Mouse (Mus musculus): ENCODE results near the gene Ip6k1. TPM values are rescaled to one million over a fixed set of nuclear protein-coding genes. Genes with fewer than 3 reads are reported as not detected.
A peak's percentile ranks its signal among the peaks of the same experiment; 100 is the strongest.

The Ip6k1 gene
- polyA plus RNA-seq, 1 experiment from 2014 or later, result 109 TPM

DNA sequence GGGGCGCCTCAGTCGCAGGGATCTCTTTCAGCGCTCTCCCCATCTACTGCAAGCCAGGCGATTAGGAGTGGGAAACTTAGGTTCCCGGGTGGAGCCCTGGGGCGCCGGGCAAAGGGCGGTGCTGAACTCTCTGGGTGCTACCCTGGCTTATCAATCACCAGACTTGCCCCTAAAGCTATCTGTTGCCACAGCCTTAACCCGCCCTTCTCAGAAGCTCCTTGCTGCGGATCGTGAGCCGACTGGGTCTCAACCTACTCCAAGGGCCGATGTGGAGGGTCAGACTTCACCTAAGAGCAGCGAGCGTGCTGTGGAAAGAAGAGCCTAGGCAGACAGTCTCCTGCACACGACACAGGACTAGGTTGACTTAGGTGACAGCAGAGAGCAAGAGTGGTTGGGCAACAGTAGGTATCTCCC, 92.7 kb downstream of the Ip6k1 start:
- Histone ChIP-seq H3K27ac (replicated peaks) (peak overlapping the region; percentile 83), H3K27me3 (no peaks in the 10 kb centered on the region), H3K9me3 (no peaks in the 10 kb centered on the region), H3K36me3 (peaks cover 20% of the 10 kb centered on the region; the same call in 1 of the 2 replicates), H3K9ac (replicated peaks) (peak overlapping the region; percentile 68), H3K4me2 (replicated peaks) (peak overlapping the region; percentile 98), H3K4me3 (peak overlapping the region; percentile 77), H3K4me1 (peaks cover 17% of the 10 kb centered on the region)
- 0% methylated on average over 16 of the region's 16 CpGs for WGBS
- peak; percentile 18 for ATAC-seq (replicated peaks)

DNA sequence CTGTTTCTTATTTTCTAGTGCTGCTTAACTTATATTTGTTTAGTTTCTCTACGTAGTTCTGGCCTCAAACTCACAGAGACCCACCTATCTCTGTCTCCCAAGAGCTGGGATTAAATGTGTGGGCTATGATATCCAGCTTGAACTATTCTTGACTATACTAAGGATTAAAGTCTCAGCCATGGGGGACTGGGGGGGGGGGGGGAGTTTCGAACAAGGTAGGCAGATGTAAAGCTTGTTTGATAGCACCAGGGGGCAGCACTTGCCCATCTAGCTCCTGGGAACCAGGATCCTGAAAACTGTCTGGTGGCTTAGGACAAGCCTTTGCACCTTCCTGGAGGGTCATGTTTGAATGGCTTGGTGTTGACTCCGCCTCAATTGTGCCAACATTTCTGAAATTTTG, 93.2 kb downstream of the Ip6k1 start:
- Histone ChIP-seq H3K4me2 (replicated peaks) (peak overlapping the region; percentile 98), H3K27me3 (no peaks in the 10 kb centered on the region), H3K9me3 (no peaks in the 10 kb centered on the region), H3K4me3 (peak overlapping the region; percentile 77), H3K36me3 (peaks cover 15% of the 10 kb centered on the region; the same call in 1 of the 2 replicates), H3K27ac (replicated peaks) (no peak overlapping the region), H3K4me1 (peaks cover 17% of the 10 kb centered on the region), H3K9ac (replicated peaks) (no peak overlapping the region)
- 11% methylated on average over 3 of the region's 3 CpGs for WGBS
- ATAC-seq (replicated peaks), result no peak

DNA sequence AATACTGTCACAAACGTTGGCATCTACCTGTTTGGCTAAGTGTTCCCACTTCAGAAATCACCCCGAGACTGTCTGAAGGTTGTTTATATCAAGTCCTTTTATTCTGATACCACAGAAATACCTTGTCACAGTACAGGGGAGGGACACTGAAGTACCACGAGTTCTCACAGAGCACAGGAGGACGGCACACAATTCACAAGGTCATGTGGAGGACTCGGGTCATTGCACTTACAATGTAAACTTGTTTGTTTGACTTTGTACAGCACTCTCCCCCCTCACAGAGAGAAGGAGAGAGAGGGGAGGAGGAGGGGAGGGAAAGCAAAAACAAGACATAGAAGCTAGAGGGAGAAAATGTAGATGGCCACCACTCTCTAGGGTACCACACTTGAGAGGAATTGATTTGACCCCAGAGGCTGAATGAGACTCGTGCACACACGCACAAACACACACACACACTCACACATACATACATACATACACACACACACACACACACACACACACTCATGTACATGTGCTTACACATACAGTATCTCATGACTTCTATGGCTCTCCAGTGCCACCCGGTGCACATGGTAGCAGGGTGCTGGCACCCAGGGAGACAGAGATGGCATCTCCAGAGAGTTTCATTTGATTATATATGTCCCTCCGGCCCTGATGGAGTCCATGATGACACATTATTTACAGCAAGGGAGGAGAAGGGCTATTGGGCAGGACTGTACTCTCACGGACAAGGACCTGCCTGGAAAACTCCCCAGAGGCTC, 93.8 kb downstream of the Ip6k1 start:
- H3K4me2 ChIP-seq (replicated peaks), result no peak overlapping the region
- peaks cover 15% of the 10 kb centered on the region; the same call in 1 of the 2 replicates for H3K36me3 ChIP-seq
- peaks cover 17% of the 10 kb centered on the region for H3K4me1 ChIP-seq
- WGBS, result 66% methylated on average over 10 of the region's 10 CpGs
- no peaks in the 10 kb centered on the region for H3K9me3 ChIP-seq
- H3K4me3 ChIP-seq, result no peak overlapping the region
- no peak for ATAC-seq (replicated peaks)
- H3K27ac ChIP-seq (replicated peaks), result no peak overlapping the region
- H3K9ac ChIP-seq (replicated peaks), result no peak overlapping the region
- no peaks in the 10 kb centered on the region for H3K27me3 ChIP-seq

Small RNAs within 50 kb of the gene (microRNA-seq; reads per million reads assigned to microRNA genes)
- not detected for gene Mir7088

Other genes starting within 250 kb of the Ip6k1 start
- 283 and 284 TPM in 2 replicates for gene Rbm5, start 231.5 kb upstream of the Ip6k1 start, polyA plus RNA-seq (2015; fragmentation: Nextera tagmentation; extraction: Ambion mirVana)
- gene Rbm6, start 129.3 kb upstream of the Ip6k1 start, polyA plus RNA-seq (2015; fragmentation: Nextera tagmentation; extraction: Ambion mirVana), result 115 and 125 TPM in 2 replicates
- 24.0 and 24.5 TPM in 2 replicates for gene Mon1a, start 114.3 kb upstream of the Ip6k1 start, polyA plus RNA-seq (2015; fragmentation: Nextera tagmentation; extraction: Ambion mirVana)
- gene Mst1r, start 95.6 kb upstream of the Ip6k1 start, polyA plus RNA-seq (2015; fragmentation: Nextera tagmentation; extraction: Ambion mirVana), result 1.0 and 1.9 TPM in 2 replicates
- gene Actl11, start 74.0 kb upstream of the Ip6k1 start, polyA plus RNA-seq (2015; fragmentation: Nextera tagmentation; extraction: Ambion mirVana), result not detected in 2 replicates
- gene Camkv, start 66.8 kb upstream of the Ip6k1 start, polyA plus RNA-seq (2015; fragmentation: Nextera tagmentation; extraction: Ambion mirVana), result 79.1 and 83.4 TPM in 2 replicates
- gene Traip, start 52.4 kb upstream of the Ip6k1 start, polyA plus RNA-seq (2015; fragmentation: Nextera tagmentation; extraction: Ambion mirVana), result 14.0 and 15.7 TPM in 2 replicates
- 2.5 and 2.9 TPM in 2 replicates for gene Uba7, start 27.0 kb upstream of the Ip6k1 start, polyA plus RNA-seq (2015; fragmentation: Nextera tagmentation; extraction: Ambion mirVana)
- gene Gm20661, start 19.4 kb upstream of the Ip6k1 start, polyA plus RNA-seq (2015; fragmentation: Nextera tagmentation; extraction: Ambion mirVana), result 0.64 and 0.83 TPM in 2 replicates
- 12.6 and 12.8 TPM in 2 replicates for gene Inka1, start 16.6 kb upstream of the Ip6k1 start, polyA plus RNA-seq (2015; fragmentation: Nextera tagmentation; extraction: Ambion mirVana)
- 0.36 and 1.7 TPM in 2 replicates for gene Cdhr4, start 10.0 kb upstream of the Ip6k1 start, polyA plus RNA-seq (2015; fragmentation: Nextera tagmentation; extraction: Ambion mirVana)
- gene Gm20662, start 6.2 kb upstream of the Ip6k1 start, polyA plus RNA-seq (2015; fragmentation: Nextera tagmentation; extraction: Ambion mirVana), result 0.69 TPM in 1 of 2 replicates, not detected in the other
- 19.9 and 22.2 TPM in 2 replicates for gene Gmppb, start 46.7 kb downstream of the Ip6k1 start, polyA plus RNA-seq (2015; fragmentation: Nextera tagmentation; extraction: Ambion mirVana)
- gene Amigo3, start 50.7 kb downstream of the Ip6k1 start, polyA plus RNA-seq (2015; fragmentation: Nextera tagmentation; extraction: Ambion mirVana), result 3.2 and 3.4 TPM in 2 replicates
- gene Mst1, start 77.9 kb downstream of the Ip6k1 start, polyA plus RNA-seq (2015; fragmentation: Nextera tagmentation; extraction: Ambion mirVana), result 0.37 TPM in 1 of 2 replicates, not detected in the other
- 45.4 and 49.0 TPM in 2 replicates for gene Rnf123, start 80.8 kb downstream of the Ip6k1 start, polyA plus RNA-seq (2015; fragmentation: Nextera tagmentation; extraction: Ambion mirVana)
- gene Apeh, start 92.1 kb downstream of the Ip6k1 start, polyA plus RNA-seq (2015; fragmentation: Nextera tagmentation; extraction: Ambion mirVana), result 42.3 and 50.5 TPM in 2 replicates
- 7.3 and 7.9 TPM in 2 replicates for gene Bsn, start 187.9 kb downstream of the Ip6k1 start, polyA plus RNA-seq (2015; fragmentation: Nextera tagmentation; extraction: Ambion mirVana)

All from forebrain, embryonic 15.5 days (tissue).